25 mouse cellular contexts compared by ENCODE assay signal in the genomic region with DNA sequence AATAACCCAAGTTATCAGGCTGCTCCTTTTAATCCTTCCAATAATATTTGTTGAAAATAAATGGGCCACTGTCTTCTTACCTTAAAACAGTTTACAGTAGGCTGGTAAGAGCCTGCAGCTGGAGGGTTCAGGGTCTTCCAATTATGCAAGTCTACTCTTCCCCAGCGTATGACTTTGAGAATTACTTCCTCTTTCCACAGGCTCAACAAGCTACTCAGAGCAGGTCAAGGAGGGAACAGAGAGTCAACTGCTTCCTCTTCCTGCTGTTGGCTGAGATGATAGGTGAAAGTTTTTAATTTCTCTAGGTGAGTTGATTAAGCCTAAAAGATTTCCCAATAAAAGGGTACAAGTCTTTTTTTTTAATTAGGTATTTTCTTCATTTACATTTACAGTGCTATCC.
DNase-seq lines count a peak whose midpoint lies in the region; ATAC-seq and TF ChIP-seq lines count a peak whose summit lies in the region.
"Had no signal": no experiment of that assay in that cellular context is flagged by ENCODE, and none has a peak within 500 bp of the region (broad histone marks: within the 10 kb centered on the region; RNA-seq: fewer than 3 reads in every experiment).

No protein-coding gene starts in this region.

- no peak overlapping the region for H3K9ac ChIP-seq in lung, postnatal 0 days (replicated peaks; ENCODE audit: low read depth)
- H3K9ac ChIP-seq in CH12.LX (ENCODE audit: insufficient read depth, low read depth) = peak overlapping the region; percentile 58; the same call in 1 of the 2 replicates
- H3K9ac ChIP-seq: forebrain, postnatal 0 days; heart, embryonic 15.5 days; hindbrain, embryonic 15.5 days; limb, embryonic 12.5 days; liver, embryonic 13.5 days; lung, embryonic 14.5 days; midbrain, embryonic 12.5 days had no signal

- DNase-seq in lung, postnatal 0 days (ENCODE audit: low spot score) = peak; percentile 41
- no peak for DNase-seq in lung, postnatal 25 days (ENCODE audit: low spot score)
- peak; percentile 85 for DNase-seq in CH12.LX (ENCODE audit: extremely low read depth)
- peak; percentile 80 for DNase-seq in splenic B cell, adult 2 months (ENCODE audit: low read depth, low spot score)
- no peak for DNase-seq in kidney, adult 2 months
- no peak for DNase-seq in left cerebral cortex, postnatal 4 days
- DNase-seq: adrenal gland, postnatal 14 days; cerebellum, adult 8-10 months; forebrain, postnatal 0 days; gastrocnemius, postnatal 25 days; heart, postnatal 36 days; kidney, adult 8-10 months; kidney, postnatal 10 days; liver, embryonic 13.5 days; lung, embryonic 14.5 days; right cerebral cortex, postnatal 14 days; thymus, adult 18-20 months; thymus, postnatal 36 days had no signal

- TF ChIP-seq POLR2A in CH12.LX (IDR thresholded peaks at IDR 0.05; ENCODE audit: low read depth, low read length) = peak; percentile 34; the same call in 1 of the 2 replicates
- TF ChIP-seq POLR2A in kidney, adult 2 months (IDR thresholded peaks at IDR 0.05; ENCODE audit: low read depth, low read length) = no peak

- in situ Hi-C loops in CH12.LX (cut with MboI; ENCODE audit: low pct_ligation_motif_present, low pct_unique_long_range_greater_than_20kb, low sequenced_read_pairs) = no loop called here

- ATAC-seq in lung, postnatal 0 days = no peak
- ATAC-seq in granulocyte monocyte progenitor cell, adult 5-6 weeks (replicated peaks; ENCODE audit: poor library complexity, severe bottlenecking) = peak; percentile 99
- ATAC-seq: forebrain, postnatal 0 days had no signal

- no peak for TF ChIP-seq CTCF in lung, postnatal 0 days (IDR thresholded peaks at IDR 0.05)
- no peak for TF ChIP-seq CTCF in CH12.LX (conservative IDR thresholded peaks at IDR 0.05 in 1 of 2, IDR thresholded peaks at IDR 0.05 in 1 of 2; ENCODE audit: low read depth in 2 of 2, low read length in 2 of 2)
- no peak for TF ChIP-seq CTCF in kidney, adult 2 months (conservative IDR thresholded peaks at IDR 0.05; ENCODE audit: insufficient read depth, insufficient read length, low read depth, low read length)

- 31% methylated on average over 1 of the region's 1 CpGs for WGBS in lung, postnatal 0 days
- WGBS in kidney, adult 2 months = 77% methylated on average over 1 of the region's 1 CpGs

- dilution Hi-C loops in CH12.LX (cut with MboI; ENCODE audit: extremely low pct_ligation_motif_present, extremely low pct_unique_long_range_greater_than_20kb, low sequenced_read_pairs) = no loop called here

- intact Hi-C loops in left cerebral cortex, postnatal 4 days (cut with DNase I) = no loop called here

- no peak overlapping the region for H3K27ac ChIP-seq in lung, postnatal 0 days (ENCODE audit: low read length)
- peak overlapping the region; percentile 63; the same call in 1 of the 2 replicates for H3K27ac ChIP-seq in CH12.LX (ENCODE audit: insufficient read depth, low read depth)
- H3K27ac ChIP-seq in kidney, adult 2 months (ENCODE audit: insufficient read depth, low read depth, low read length) = no peak overlapping the region
- H3K27ac ChIP-seq: embryonic facial prominence, embryonic 10.5 days; heart, embryonic 15.5 days; hindbrain, embryonic 15.5 days; limb, embryonic 12.5 days; liver, embryonic 13.5 days; macrophage; midbrain, embryonic 12.5 days had no signal

- no peaks in the 10 kb centered on the region for H3K4me1 ChIP-seq in lung, postnatal 0 days (ENCODE audit: insufficient read depth, low read depth, low read length)
- H3K4me1 ChIP-seq in CH12.LX (ENCODE audit: control insufficient read depth in 1 of 2, insufficient read depth in 2 of 2) = peaks cover 14 to 35% of the 10 kb centered on the region in 2 experiments; a peak in 3 of 4 replicates
- no peaks in the 10 kb centered on the region for H3K4me1 ChIP-seq in kidney, adult 2 months (ENCODE audit: control insufficient read depth, insufficient read depth, low read length)
- H3K4me1 ChIP-seq: heart, embryonic 15.5 days; hindbrain, embryonic 15.5 days; limb, embryonic 12.5 days; liver, embryonic 13.5 days; midbrain, embryonic 12.5 days had no signal

- no peaks in the 10 kb centered on the region for H3K27me3 ChIP-seq in lung, postnatal 0 days (replicated peaks; ENCODE audit: insufficient read depth, low read length)
- H3K27me3 ChIP-seq in CH12.LX (replicated peaks) = no peaks in the 10 kb centered on the region
- H3K27me3 ChIP-seq in splenic B cell, adult 2 months (ENCODE audit: control insufficient read depth, insufficient read depth, low read length, poor library complexity, severe bottlenecking) = no peaks in the 10 kb centered on the region
- no peaks in the 10 kb centered on the region for H3K27me3 ChIP-seq in kidney, adult 2 months (replicated peaks; ENCODE audit: control insufficient read depth, insufficient read depth, low read length)
- H3K27me3 ChIP-seq: heart, embryonic 15.5 days; hindbrain, embryonic 15.5 days; limb, embryonic 12.5 days; liver, embryonic 13.5 days; midbrain, embryonic 12.5 days had no signal

- no peaks in the 10 kb centered on the region for H3K79me2 ChIP-seq in CH12.LX (replicated peaks; ENCODE audit: control insufficient read depth, extremely low read depth, insufficient read depth, poor library complexity, severe bottlenecking)

- no peaks in the 10 kb centered on the region for H3K9me3 ChIP-seq in lung, postnatal 0 days (ENCODE audit: low read length)
- no peaks in the 10 kb centered on the region for H3K9me3 ChIP-seq in CH12.LX (replicated peaks; ENCODE audit: low read length)
- H3K9me3 ChIP-seq: embryonic facial prominence, embryonic 10.5 days; heart, embryonic 15.5 days; hindbrain, embryonic 15.5 days; limb, embryonic 12.5 days; liver, embryonic 13.5 days; midbrain, embryonic 12.5 days had no signal

- no peak overlapping the region for H3K4me2 ChIP-seq in lung, postnatal 0 days (replicated peaks; ENCODE audit: low read depth, low read length)
- H3K4me2 ChIP-seq in CH12.LX (ENCODE audit: insufficient read depth, low read depth, poor library complexity, severe bottlenecking) = peak overlapping the region; percentile 47; the same call in 1 of the 2 replicates
- H3K4me2 ChIP-seq: heart, embryonic 15.5 days; hindbrain, embryonic 15.5 days; limb, embryonic 12.5 days; liver, embryonic 13.5 days; lung, embryonic 14.5 days; midbrain, embryonic 12.5 days had no signal

- H3K4me3 ChIP-seq in lung, postnatal 0 days (ENCODE audit: low read depth, low read length) = no peak overlapping the region
- peak overlapping the region in 2 of 3 experiments; percentile 40 to 45 for H3K4me3 ChIP-seq in CH12.LX (replicated peaks in 1 of 3; ENCODE audit: low read depth in 2 of 3, low read length in 2 of 3, poor library complexity in 1 of 3)
- H3K4me3 ChIP-seq in kidney, adult 2 months (ENCODE audit: insufficient read depth, low read depth, low read length) = no peak overlapping the region
- H3K4me3 ChIP-seq: embryonic facial prominence, embryonic 10.5 days; heart, embryonic 15.5 days; hindbrain, embryonic 15.5 days; limb, embryonic 12.5 days; liver, embryonic 13.5 days; midbrain, embryonic 12.5 days had no signal

- TF ChIP-seq RAD21 in CH12.LX (IDR thresholded peaks at IDR 0.05; ENCODE audit: low read depth, low read length) = no peak; the same call in 1 of the 2 replicates

- no peaks in the 10 kb centered on the region for H3K36me3 ChIP-seq in lung, postnatal 0 days (ENCODE audit: insufficient read depth, low read length)
- H3K36me3 ChIP-seq in CH12.LX (replicated peaks in 1 of 2; ENCODE audit: control insufficient read depth in 1 of 2, insufficient read depth in 1 of 2, low read length in 1 of 2) = no peaks in the 10 kb centered on the region
- H3K36me3 ChIP-seq in splenic B cell, adult 2 months (ENCODE audit: control insufficient read depth, insufficient read depth, low read length, poor library complexity, severe bottlenecking) = no peaks in the 10 kb centered on the region
- no peaks in the 10 kb centered on the region for H3K36me3 ChIP-seq in kidney, adult 2 months (ENCODE audit: control insufficient read depth, insufficient read depth, low read length)
- H3K36me3 ChIP-seq: embryonic facial prominence, embryonic 10.5 days; heart, embryonic 15.5 days; hindbrain, embryonic 15.5 days; limb, embryonic 12.5 days; liver, embryonic 13.5 days; midbrain, embryonic 12.5 days had no signal

- no peak for TF ChIP-seq EP300 in lung, postnatal 0 days (IDR thresholded peaks at IDR 0.05)
- TF ChIP-seq EP300 in CH12.LX (IDR thresholded peaks at IDR 0.05; ENCODE audit: low read length) = peak; percentile 87

TF ChIP-seq in CH12.LX, 34 proteins besides CTCF, POLR2A, EP300 and RAD21 (continues in another document):
- peak; percentile 50; the same call in 1 of the 2 replicates for TF ChIP-seq ZMIZ1 (IDR thresholded peaks at IDR 0.05; ENCODE audit: low read depth, low read length)
- no peak; the same call in 1 of the 2 replicates for TF ChIP-seq CHD2 (IDR thresholded peaks at IDR 0.05; ENCODE audit: low read length)
- TF ChIP-seq E2F4 (IDR thresholded peaks at IDR 0.05; ENCODE audit: insufficient replicate concordance, low read depth, low read length) = no peak
- TF ChIP-seq HCFC1 (IDR thresholded peaks at IDR 0.05; ENCODE audit: low read depth, low read length) = peak; percentile 52
- no peak for TF ChIP-seq ZNF384 (IDR thresholded peaks at IDR 0.05; ENCODE audit: low read depth, low read length)
- peak; percentile 42; the same call in 1 of the 2 replicates for TF ChIP-seq BHLHE40 (IDR thresholded peaks at IDR 0.05; ENCODE audit: low read depth, low read length)
- no peak for TF ChIP-seq USF2 (conservative IDR thresholded peaks at IDR 0.05; ENCODE audit: low read depth, low read length)
- no peak for TF ChIP-seq NRF1 (IDR thresholded peaks at IDR 0.05; ENCODE audit: low read depth, low read length)
- TF ChIP-seq SMC3 (IDR thresholded peaks at IDR 0.05; ENCODE audit: low read depth, low read length) = no peak
- TF ChIP-seq ZKSCAN1 (IDR thresholded peaks at IDR 0.05; ENCODE audit: borderline replicate concordance, low read depth, low read length) = no peak
- TF ChIP-seq MYC (IDR thresholded peaks at IDR 0.05; ENCODE audit: low read depth, low read length) = 0 out of 2 replicates have a peak, but pooled peaks have one; percentile 16
- TF ChIP-seq JUN (IDR thresholded peaks at IDR 0.05; ENCODE audit: insufficient read depth, low read depth, low read length) = peak; percentile 8; the same call in 1 of the 2 replicates
- 0 out of 2 replicates have a peak, but pooled peaks have one; percentile 36 for TF ChIP-seq TCF12 (IDR thresholded peaks at IDR 0.05; ENCODE audit: low read depth, low read length)
- TF ChIP-seq RCOR1 (conservative IDR thresholded peaks at IDR 0.05; ENCODE audit: low read depth, low read length) = 0 out of 2 replicates have a peak, but pooled peaks have one; percentile 64
- TF ChIP-seq MAX (IDR thresholded peaks at IDR 0.05; ENCODE audit: low read length) = peak; percentile 29; the same call in 1 of the 2 replicates
- no peak; the same call in 1 of the 2 replicates for TF ChIP-seq MXI1 (IDR thresholded peaks at IDR 0.05; ENCODE audit: low read depth, low read length)
- TF ChIP-seq GABPA (IDR thresholded peaks at IDR 0.05; ENCODE audit: insufficient replicate concordance, low read depth, low read length) = no peak
- no peak; the same call in none of the 2 replicates for TF ChIP-seq JUND (conservative IDR thresholded peaks at IDR 0.05; ENCODE audit: low read depth, low read length)

Comparison
In these comparisons a context has a peak if more than half of its experiments do, and no peak if none do; other contexts are left out.
1. DNase-seq: peak in lung, postnatal 0 days (single experiment), CH12.LX (single experiment) and splenic B cell, adult 2 months (single experiment); none in lung, postnatal 25 days (single experiment), kidney, adult 2 months (single experiment) and left cerebral cortex, postnatal 4 days (single experiment).
2. H3K4me3 ChIP-seq: peak in CH12.LX (2 of 3); none in lung, postnatal 0 days (single experiment) and kidney, adult 2 months (single experiment).